Mouse (Mus musculus): ENCODE results near the gene Col15a1. TPM values are rescaled to one million over a fixed set of nuclear protein-coding genes. Genes with fewer than 3 reads are reported as not detected.

The Col15a1 gene
- polyA plus RNA-seq, 1 experiment from 2014 or later, result 7.3 TPM

DNA sequence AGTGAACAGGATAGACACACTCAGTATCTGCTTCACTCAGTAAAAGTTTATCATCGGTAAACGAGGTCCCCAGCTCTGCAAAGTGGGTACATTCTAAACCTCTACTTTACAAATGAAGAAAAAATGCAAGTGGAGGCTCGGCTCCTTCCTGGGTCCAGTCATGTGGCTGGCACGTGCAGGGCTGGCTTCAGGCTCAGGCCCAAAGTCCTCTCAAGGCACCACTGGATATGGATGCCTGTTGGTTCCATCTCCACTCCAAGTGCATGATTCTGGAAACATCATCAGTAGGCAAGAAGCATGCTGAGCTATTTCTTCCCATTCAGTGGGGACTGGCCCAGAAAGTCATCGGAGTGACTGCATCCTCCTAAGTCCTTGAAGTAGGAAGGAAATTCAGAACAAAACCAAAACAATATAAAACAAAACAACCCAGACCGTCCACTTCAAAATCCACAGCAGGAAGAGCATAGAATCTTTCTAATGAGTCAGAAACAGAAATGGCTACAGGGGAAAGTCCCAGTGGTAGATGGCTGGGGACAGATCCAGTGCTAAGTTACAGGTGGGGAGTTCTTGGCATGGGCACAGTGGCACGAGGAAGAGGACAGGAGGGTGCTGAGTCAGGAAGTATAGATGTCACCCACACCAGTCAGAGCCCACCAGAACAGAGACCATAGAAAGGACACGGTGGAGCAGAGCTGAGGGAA is 105.9 kb downstream of the Col15a1 start:
- no peak overlapping the region for H3K9ac ChIP-seq
- H3K4me1 ChIP-seq, result no peaks in the 10 kb centered on the region
- no peaks in the 10 kb centered on the region for H3K27me3 ChIP-seq
- H3K27ac ChIP-seq, result no peak overlapping the region
- no peak overlapping the region for H3K4me3 ChIP-seq
- no peaks in the 10 kb centered on the region for H3K36me3 ChIP-seq
- no peak for ATAC-seq (ENCODE audit: low FRiP score)
- no peaks in the 10 kb centered on the region for H3K9me3 ChIP-seq (replicated peaks)
- H3K4me2 ChIP-seq (replicated peaks), result no peak overlapping the region
- WGBS, result 85% methylated on average over 8 of the region's 8 CpGs

DNA sequence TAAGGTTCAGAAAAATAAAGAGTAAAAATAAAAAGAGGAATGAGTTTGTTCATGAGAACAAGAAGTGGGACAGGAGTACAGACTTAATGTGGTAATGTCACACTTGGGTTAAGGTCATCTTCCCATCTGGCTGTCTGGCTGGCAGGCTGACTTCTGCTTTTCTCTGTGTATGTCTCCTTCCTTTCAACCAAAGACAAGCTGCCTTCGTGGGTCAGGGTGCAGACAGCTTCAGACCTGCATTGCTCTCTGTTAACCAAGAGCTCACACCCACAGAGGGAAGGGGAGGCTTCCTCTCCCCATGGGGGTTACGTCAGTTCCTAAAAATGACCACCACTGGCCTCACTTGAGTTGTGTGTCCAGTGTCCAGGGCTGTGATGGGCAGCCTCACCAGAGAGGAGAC is 107.5 kb downstream of the Col15a1 start:
- no peak overlapping the region for H3K4me2 ChIP-seq (replicated peaks)
- no peak overlapping the region for H3K9ac ChIP-seq
- no peaks in the 10 kb centered on the region for H3K4me1 ChIP-seq
- H3K36me3 ChIP-seq, result no peaks in the 10 kb centered on the region
- H3K27ac ChIP-seq, result no peak overlapping the region
- no peaks in the 10 kb centered on the region for H3K27me3 ChIP-seq
- H3K9me3 ChIP-seq (replicated peaks), result no peaks in the 10 kb centered on the region
- WGBS, result 60% methylated on average over 2 of the region's 2 CpGs
- ATAC-seq (ENCODE audit: low FRiP score), result no peak
- no peak overlapping the region for H3K4me3 ChIP-seq

GRCm38 (mm10) chr4:47316432-47316831 is 108.5 kb downstream of the Col15a1 start:
- no peak for ATAC-seq (ENCODE audit: low FRiP score)
- Histone ChIP-seq H3K9me3 (replicated peaks) (no peaks in the 10 kb centered on the region), H3K27ac (no peak overlapping the region), H3K4me2 (replicated peaks) (no peak overlapping the region), H3K4me3 (no peak overlapping the region), H3K36me3 (no peaks in the 10 kb centered on the region), H3K27me3 (no peaks in the 10 kb centered on the region), H3K9ac (no peak overlapping the region), H3K4me1 (no peaks in the 10 kb centered on the region)
- 77% methylated on average over 6 of the region's 6 CpGs for WGBS

GRCm38 (mm10) chr4:47319561-47320321 is 111.8 kb downstream of the Col15a1 start:
- Histone ChIP-seq H3K4me1 (peaks cover 3% of the 10 kb centered on the region; the same call in 1 of the 2 replicates), H3K9me3 (replicated peaks) (no peaks in the 10 kb centered on the region), H3K9ac (no peak overlapping the region), H3K27me3 (no peaks in the 10 kb centered on the region), H3K36me3 (no peaks in the 10 kb centered on the region), H3K4me2 (replicated peaks) (no peak overlapping the region), H3K4me3 (no peak overlapping the region), H3K27ac (no peak overlapping the region)
- no peak for ATAC-seq (ENCODE audit: low FRiP score)
- 85% methylated on average over 10 of the region's 10 CpGs for WGBS

- H3K4me3 ChIP-seq, result no peak overlapping the region
- 77% methylated on average over 3 of the region's 3 CpGs for WGBS
- no peaks in the 10 kb centered on the region for H3K27me3 ChIP-seq
- no peak for ATAC-seq (ENCODE audit: low FRiP score)
- H3K27ac ChIP-seq, result no peak overlapping the region
- no peak overlapping the region for H3K4me2 ChIP-seq (replicated peaks)
- no peak overlapping the region for H3K9ac ChIP-seq
- no peaks in the 10 kb centered on the region for H3K9me3 ChIP-seq (replicated peaks)
- H3K36me3 ChIP-seq, result no peaks in the 10 kb centered on the region
- peaks cover 3% of the 10 kb centered on the region; the same call in 1 of the 2 replicates for H3K4me1 ChIP-seq
These were observed 114.4 kb downstream of the Col15a1 start for GRCm38 (mm10) chr4:47322315-47322714.

DNA sequence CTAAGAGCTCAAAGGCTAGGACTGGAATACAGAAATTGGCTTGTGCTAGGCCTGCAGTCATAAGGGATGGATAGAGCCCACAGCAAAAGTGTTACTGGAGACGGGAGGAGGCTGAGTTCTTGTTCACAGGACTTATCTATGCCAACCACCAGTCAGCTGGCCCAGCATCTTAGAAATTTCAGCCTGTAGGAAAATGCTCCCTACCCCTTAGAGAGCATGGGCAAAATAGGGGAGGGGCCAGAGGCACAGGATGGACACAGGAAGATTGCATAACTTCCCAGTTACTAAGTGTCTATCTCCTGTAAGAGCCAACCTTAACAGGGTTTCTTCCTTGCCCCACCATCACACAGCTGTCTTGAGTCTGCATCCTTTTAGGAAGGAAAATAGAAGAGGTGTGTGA is 116.2 kb downstream of the Col15a1 start:
- Histone ChIP-seq H3K4me3 (no peak overlapping the region), H3K4me2 (replicated peaks) (no peak overlapping the region), H3K9ac (no peak overlapping the region), H3K9me3 (replicated peaks) (no peaks in the 10 kb centered on the region), H3K36me3 (no peaks in the 10 kb centered on the region), H3K4me1 (peaks cover 3% of the 10 kb centered on the region; the same call in 1 of the 2 replicates), H3K27ac (no peak overlapping the region), H3K27me3 (no peaks in the 10 kb centered on the region)
- 86% methylated on average over 1 of the region's 1 CpGs for WGBS
- no peak for ATAC-seq (ENCODE audit: low FRiP score)

- H3K9me3 ChIP-seq (replicated peaks), result no peaks in the 10 kb centered on the region
- no peaks in the 10 kb centered on the region for H3K36me3 ChIP-seq
- WGBS, result 81% methylated on average over 3 of the region's 3 CpGs
- no peak overlapping the region for H3K27ac ChIP-seq
- no peak overlapping the region for H3K4me2 ChIP-seq (replicated peaks)
- no peak overlapping the region for H3K9ac ChIP-seq
- H3K27me3 ChIP-seq, result no peaks in the 10 kb centered on the region
- ATAC-seq (ENCODE audit: low FRiP score), result no peak
- peaks cover 3% of the 10 kb centered on the region; the same call in 1 of the 2 replicates for H3K4me1 ChIP-seq
- no peak overlapping the region for H3K4me3 ChIP-seq
These were observed 119.8 kb downstream of the Col15a1 start for GRCm38 (mm10) chr4:47327782-47328181.

DNA sequence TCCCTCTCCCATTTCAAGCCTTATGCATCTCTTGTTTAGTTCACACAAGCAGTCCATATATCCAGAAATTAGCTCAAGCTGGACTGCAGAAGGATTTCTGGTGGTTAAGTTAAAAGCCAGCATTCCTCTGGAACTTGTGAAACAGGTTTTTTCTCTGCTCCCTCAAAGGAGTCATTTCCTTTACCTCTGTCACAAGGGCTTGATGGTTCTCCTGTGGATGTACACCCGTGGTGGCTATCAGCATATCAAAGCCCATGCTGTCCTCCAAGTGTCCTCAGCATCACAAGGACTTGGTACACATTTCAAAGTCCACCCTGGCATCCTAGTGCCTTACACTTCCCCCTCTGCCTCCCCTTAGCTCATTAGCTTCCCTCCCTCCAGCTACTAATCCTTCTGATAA is 121.3 kb downstream of the Col15a1 start:
- no peaks in the 10 kb centered on the region for H3K4me1 ChIP-seq
- no peaks in the 10 kb centered on the region for H3K9me3 ChIP-seq (replicated peaks)
- no peak overlapping the region for H3K4me3 ChIP-seq
- ATAC-seq (ENCODE audit: low FRiP score), result no peak
- WGBS, result 23% methylated on average over 1 of the region's 1 CpGs
- H3K36me3 ChIP-seq, result no peaks in the 10 kb centered on the region
- no peak overlapping the region for H3K9ac ChIP-seq
- H3K4me2 ChIP-seq (replicated peaks), result no peak overlapping the region
- no peaks in the 10 kb centered on the region for H3K27me3 ChIP-seq
- no peak overlapping the region for H3K27ac ChIP-seq

DNA sequence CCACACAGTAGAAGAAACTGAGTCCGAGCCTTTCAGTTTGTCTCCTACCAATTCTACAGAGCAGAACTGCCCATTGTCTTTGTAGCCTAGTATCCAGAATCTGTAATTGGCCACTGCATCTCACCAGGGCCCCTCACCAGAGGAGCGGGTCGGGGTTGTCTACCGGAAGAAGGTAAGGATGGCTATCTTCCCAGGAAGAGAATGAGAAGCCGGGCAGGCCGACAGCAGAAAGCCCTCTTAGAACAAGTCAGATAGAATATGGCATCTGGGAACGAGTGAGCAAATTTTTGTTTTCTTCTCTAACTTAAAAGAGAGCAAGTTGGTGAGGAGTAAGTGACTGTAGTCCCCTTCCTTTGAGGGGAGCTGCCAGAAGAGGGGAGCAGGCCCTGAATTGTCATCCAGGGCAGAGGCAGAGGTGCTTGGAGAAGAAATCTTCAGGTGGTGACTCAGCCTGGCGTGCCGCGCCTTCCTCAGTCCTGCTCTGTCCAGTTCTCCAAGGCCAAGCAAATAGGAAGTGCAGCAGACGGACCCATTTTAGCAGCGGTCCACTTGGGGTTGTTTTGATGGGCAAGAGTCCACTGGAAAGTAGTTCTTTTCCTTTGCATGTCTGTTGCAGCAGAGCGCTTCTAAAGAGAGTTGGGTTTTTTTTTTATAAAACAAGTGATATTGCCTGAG is 122.6 kb downstream of the Col15a1 start:
- no peaks in the 10 kb centered on the region for H3K36me3 ChIP-seq
- no peaks in the 10 kb centered on the region for H3K9me3 ChIP-seq (replicated peaks)
- no peak overlapping the region for H3K27ac ChIP-seq
- ATAC-seq (ENCODE audit: low FRiP score), result no peak
- H3K4me2 ChIP-seq (replicated peaks), result no peak overlapping the region
- no peaks in the 10 kb centered on the region for H3K27me3 ChIP-seq
- no peaks in the 10 kb centered on the region for H3K4me1 ChIP-seq
- no peak overlapping the region for H3K4me3 ChIP-seq
- no peak overlapping the region for H3K9ac ChIP-seq
- 91% methylated on average over 13 of the region's 13 CpGs for WGBS

- Histone ChIP-seq H3K36me3 (no peaks in the 10 kb centered on the region), H3K9me3 (replicated peaks) (no peaks in the 10 kb centered on the region), H3K27ac (no peak overlapping the region), H3K27me3 (no peaks in the 10 kb centered on the region), H3K4me2 (replicated peaks) (no peak overlapping the region), H3K4me3 (no peak overlapping the region), H3K9ac (no peak overlapping the region), H3K4me1 (no peaks in the 10 kb centered on the region)
- no peak for ATAC-seq (ENCODE audit: low FRiP score)
- 88% methylated on average over 6 of the region's 6 CpGs for WGBS
These were observed 124.9 kb downstream of the Col15a1 start for GRCm38 (mm10) chr4:47332812-47333343.

DNA sequence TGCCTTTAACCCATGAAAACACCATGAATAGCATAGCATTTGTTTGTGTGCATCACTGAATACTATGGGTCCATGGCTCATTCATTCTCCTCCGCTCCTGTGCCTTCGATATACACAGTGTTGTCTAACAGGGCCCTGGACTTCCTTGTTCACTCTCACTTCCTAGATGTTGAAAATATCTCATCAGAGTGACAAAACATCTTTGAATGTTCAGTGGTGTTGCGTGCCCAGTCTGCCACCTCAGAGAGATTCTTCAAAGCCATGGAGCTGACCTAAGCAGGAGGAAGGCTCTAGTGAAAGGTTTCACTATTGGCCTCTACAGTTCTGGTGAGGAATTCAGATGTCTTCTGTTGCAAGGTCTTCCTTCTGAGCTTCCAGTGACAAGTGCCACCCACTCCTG is 125.6 kb downstream of the Col15a1 start:
- Histone ChIP-seq H3K9me3 (replicated peaks) (no peaks in the 10 kb centered on the region), H3K4me2 (replicated peaks) (no peak overlapping the region), H3K27ac (no peak overlapping the region), H3K4me3 (no peak overlapping the region), H3K36me3 (no peaks in the 10 kb centered on the region), H3K27me3 (no peaks in the 10 kb centered on the region), H3K9ac (no peak overlapping the region), H3K4me1 (no peaks in the 10 kb centered on the region)
- no peak for ATAC-seq (ENCODE audit: low FRiP score)
- 88% methylated on average over 3 of the region's 3 CpGs for WGBS

DNA sequence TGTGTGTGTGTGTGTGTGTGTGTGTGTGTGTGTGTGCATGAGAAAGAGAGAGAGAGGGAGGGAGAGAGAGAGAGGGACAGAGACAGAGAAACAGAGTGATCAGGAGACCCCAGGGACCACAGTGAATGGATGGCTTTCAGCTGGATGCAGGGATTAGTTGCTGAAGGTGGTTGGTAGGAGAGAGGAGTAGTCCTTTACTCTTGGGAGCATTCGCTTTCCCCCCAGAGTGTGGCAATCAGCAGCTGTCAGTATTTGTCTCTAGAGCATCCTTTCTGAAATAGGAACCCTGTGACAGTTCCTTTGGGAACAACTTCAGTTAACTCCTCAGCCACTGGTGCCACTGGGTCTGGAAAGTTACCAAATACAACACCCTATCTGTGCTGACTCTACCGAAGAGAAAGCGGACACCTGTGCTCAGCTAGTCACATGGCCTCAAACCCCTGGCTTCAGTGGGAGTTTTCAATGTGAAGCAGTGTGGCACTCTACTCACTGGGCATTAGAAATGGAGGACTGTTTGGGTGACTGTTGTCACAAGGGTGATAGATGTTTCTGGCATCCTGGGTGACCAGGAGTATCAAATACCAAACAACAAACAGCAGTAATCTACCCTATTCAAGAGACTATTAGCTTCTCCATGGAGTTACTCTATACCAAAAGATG is 129.1 kb downstream of the Col15a1 start:
- Histone ChIP-seq H3K4me3 (no peak overlapping the region), H3K36me3 (no peaks in the 10 kb centered on the region), H3K27me3 (no peaks in the 10 kb centered on the region), H3K9me3 (replicated peaks) (no peaks in the 10 kb centered on the region), H3K27ac (no peak overlapping the region), H3K9ac (no peak overlapping the region), H3K4me1 (0 out of 2 replicates have a peak, but pooled peaks cover 2% of the 10 kb centered on the region), H3K4me2 (replicated peaks) (no peak overlapping the region)
- 66% methylated on average over 3 of the region's 3 CpGs for WGBS
- ATAC-seq (ENCODE audit: low FRiP score), result no peak

Measured in hindbrain, embryonic 12.5 days (tissue).